Mouse (Mus musculus) G1E (cell line): Measurements from ENCODE around the gene Timm9.

ENCODE experiments used
- CTCF ChIP-seq: IDR thresholded peaks from 2 replicates; pipeline ENCODE4 v1.5.1; 2012; ENCODE audit warnings: low read depth, low read length, inconsistent platforms, mixed read lengths
- GATA1 ChIP-seq: IDR thresholded peaks from 2 replicates; pipeline ENCODE4 v1.6.1; 2012; ENCODE audit warnings: borderline replicate concordance, low read length, inconsistent platforms, mixed read lengths
- TAL1 ChIP-seq: conservative IDR thresholded peaks from 2 replicates; pipeline ENCODE4 v1.6.1; 2012; ENCODE audit warnings: low read depth, low read length, inconsistent platforms, mixed read lengths

- TF ChIP-seq CTCF: no peak
- no peak for TF ChIP-seq TAL1
- no peak for TF ChIP-seq GATA1
Observed at GRCm38 (mm10) chr12:71184396-71184795, 47.9 kb upstream of the Timm9 start.
